Mouse (Mus musculus) liver, postnatal 0 days (tissue): ENCODE measurements around the gene Lbhd2.

Source experiments
- CTCF ChIP-seq: sonication (generic); IDR thresholded peaks from 2 replicates; pipeline ENCODE4 v1.5.1; 2016; ENCODE audit warnings: antibody characterized with exemption, low read depth
- EP300 ChIP-seq: IDR thresholded peaks from 2 replicates; pipeline ENCODE4 v1.6.1; 2016; ENCODE audit warnings: antibody characterized with exemption, low read depth, mild to moderate bottlenecking

DNA sequence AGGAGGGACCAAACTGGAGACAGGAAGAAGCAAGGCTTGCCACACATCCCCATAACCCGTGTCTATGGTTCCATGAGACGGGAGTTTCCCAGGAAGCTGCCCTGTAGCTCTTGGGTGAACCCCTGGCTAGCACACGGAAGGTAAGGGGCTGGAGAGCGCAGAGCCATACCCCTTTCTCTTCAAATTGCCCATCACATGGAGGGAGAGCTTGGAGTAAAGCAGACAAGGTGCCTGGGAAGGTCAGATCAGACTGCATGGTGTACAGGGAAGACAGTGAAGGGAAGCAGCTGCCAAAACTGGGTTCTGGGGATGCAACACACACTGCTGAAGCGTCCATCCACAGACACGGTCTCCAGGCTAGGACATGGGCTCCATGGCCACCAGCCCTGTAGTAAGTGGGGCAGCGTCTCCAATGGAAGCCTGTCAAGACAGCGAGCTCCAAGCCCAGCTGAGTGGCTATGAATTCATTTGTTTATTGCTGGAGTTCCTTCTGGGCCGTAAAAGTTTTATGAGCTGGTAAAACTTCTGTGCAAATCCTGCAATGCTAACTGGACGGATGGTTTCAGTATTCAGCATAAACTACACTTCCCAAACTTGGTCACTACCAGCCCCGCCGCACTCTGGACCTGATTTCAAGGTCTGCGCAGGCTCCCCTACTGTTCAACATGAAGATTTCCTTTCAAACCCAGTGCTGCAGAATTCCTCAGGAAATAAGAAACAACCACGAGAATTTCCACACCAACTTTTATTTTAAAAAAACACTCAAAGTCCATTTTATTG is 45.1 kb upstream of the Lbhd2 start:
- no peak for TF ChIP-seq CTCF
- TF ChIP-seq EP300: no peak
